Mouse (Mus musculus): Measurements from ENCODE around the gene Ntf5.

- TF ChIP-seq CTCF (IDR thresholded peaks at IDR 0.05; ENCODE audit: extremely low read depth, insufficient read depth, low read length) (peak; percentile 29; the same call in 1 of the 2 replicates), POLR2A (IDR thresholded peaks at IDR 0.05; ENCODE audit: extremely low read depth, insufficient read depth, low read length) (peak; percentile 55; the same call in 1 of the 2 replicates)
Measured at GRCm38 (mm10) chr7:45367020-45367880, 46.2 kb upstream of the Ntf5 start.

Data from cortical plate, adult 2 months (tissue).